Mouse (Mus musculus) gonadal fat pad, adult 2 months (tissue): ENCODE results near the gene Cbx7. TPM values are rescaled to one million over a fixed set of nuclear protein-coding genes. Genes with fewer than 3 reads are reported as not detected.

Experiments used
- DNase-seq: peaks from one replicate; pipeline ENCODE4 v3.0.0-alpha.2; 2012; ENCODE audit warnings: low read depth
- polyA plus RNA-seq: library from polyadenylated mRNA; depleted of rRNA; stranded (reverse); fragments of >200 nt; gene quantifications from 2 replicates; pipeline ENCODE4 v1.2.3, GENCODE M21; 2012; rRNA removed

Gene Cbx7
- 27.2 and 31.5 TPM in 2 replicates for polyA plus RNA-seq

GRCm38 (mm10) chr15:79970940-79971339 lies at the start of gene Cbx7:
Gene Cbx7 (minus strand): TSS chr15:79971119.
- no peak for DNase-seq

DNA sequence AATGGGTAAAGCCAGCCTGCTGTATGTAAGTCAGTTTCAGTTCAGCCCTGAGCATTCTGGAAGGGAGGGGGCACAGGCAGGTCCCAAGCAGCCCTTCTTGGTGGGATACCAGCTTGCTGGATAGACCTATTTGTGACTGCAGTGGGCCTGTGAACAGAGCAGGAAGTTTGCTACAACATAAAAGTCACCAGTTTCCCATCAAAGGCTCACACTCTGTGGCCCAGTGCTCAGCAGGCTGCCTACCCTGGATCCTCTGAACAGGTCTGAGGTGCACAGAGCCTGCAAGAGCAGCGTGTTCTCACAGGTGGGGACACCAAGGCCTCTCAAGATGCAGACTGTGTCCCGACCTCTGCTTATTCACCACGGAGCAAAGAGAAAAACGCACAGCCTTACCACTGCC lies 49.6 kb upstream of the Cbx7 start:
- no peak for DNase-seq

DNA sequence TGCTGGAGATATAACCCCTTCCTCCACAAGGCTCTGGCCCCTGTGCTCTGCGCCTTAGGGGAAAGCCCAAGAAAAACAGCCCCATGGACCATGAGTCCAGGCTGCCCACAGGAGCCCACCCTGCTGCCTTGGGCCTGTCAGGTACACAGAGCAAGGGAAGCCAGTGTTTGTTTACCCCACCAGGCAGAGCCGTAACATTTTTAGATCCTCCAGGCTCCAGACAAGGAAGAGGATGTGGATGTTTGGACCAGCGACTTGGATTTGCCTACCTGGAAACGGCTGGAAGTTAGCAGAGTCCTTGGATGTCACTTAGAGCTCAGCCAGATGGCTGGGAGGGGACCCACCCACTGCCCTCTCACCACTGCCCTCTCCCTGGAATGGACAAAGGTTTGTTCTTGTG lies 48.7 kb upstream of the Cbx7 start:
- DNase-seq: no peak

- DNase-seq: no peak
Observed at GRCm38 (mm10) chr15:80019220-80019619, 48.3 kb upstream of the Cbx7 start.

DNA sequence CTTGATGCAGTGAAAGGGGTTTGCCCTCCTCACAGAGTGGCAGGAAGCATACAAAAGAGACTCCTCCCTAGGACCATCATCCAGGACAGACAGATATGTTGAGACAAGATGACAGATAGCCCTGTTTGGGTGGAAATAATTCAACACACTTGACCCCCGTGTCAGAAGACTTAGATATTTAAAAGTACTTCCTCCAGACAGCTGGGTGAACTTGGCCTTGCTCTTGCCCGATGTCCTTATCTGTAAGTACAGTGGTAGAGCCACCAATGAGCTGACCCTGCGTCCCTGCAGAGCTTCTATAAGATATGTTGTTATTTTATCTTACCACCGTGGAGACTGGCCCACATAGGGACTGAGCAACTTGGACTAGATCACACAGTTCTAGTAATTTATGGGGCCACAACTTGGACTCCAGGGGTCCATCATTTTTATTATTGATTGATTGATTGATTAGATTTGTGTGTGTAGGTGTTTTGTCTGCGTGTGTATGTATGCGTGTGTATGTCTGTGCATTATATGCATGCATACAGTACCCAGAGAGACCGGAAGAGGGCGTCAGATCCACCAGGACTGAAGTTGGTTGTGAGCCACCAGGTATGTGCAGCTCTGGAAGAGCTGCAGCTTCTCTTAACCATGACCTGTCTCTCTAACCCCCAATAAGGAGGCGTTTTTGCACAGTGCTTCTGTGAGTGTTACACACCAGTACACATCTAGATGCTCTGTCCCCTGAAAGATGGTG lies 45.8 kb upstream of the Cbx7 start:
- no peak for DNase-seq

GRCm38 (mm10) chr15:80015211-80015952 lies 44.5 kb upstream of the Cbx7 start:
- no peak for DNase-seq

GRCm38 (mm10) chr15:80014321-80015210 lies 43.6 kb upstream of the Cbx7 start, which contains the start of gene Pdgfb:
Gene Pdgfb (minus strand): TSS chr15:80014977.
- no peak for DNase-seq

GRCm38 (mm10) chr15:80014031-80014320 lies 43.1 kb upstream of the Cbx7 start:
- DNase-seq: no peak

- no peak for DNase-seq
Observed at GRCm38 (mm10) chr15:80013256-80014030, 42.5 kb upstream of the Cbx7 start.

- DNase-seq: no peak
Observed at GRCm38 (mm10) chr15:80012527-80013201, 41.7 kb upstream of the Cbx7 start.

DNA sequence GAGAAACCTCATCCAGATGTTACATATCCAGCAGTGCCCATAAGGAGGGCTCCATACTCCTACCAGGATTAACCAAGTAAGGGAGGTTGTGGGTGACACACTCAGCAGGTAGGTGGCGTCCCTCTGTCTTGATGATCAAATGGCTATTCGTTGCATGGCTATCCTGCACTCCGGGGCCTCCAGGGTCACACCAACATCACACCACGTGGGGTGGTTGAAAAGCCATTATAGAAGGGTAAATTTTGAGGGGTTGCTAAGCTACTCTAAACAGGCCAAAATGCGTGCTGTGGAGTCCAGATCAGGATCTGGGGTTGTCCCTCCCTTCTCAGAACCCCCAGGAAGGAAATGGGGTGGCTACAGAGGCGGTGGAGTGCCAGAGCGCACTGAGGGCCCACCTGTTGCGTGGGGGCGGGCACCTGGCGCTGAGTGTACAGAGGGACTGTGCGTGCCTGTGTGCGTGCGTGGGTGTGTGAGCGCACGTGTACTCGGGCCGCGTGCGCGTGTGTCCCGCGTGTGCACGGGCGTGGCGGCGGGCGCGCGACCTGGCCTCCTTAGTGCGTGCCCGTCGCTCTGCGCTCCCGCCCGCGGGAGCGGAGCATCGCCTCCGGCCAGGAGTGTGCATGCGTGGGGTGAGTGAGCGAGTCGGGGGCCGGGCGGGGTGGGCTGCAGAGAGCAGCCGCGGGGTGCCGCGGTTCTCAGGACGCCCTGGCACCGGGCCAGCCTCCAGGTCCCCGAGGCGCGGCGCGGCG lies 41.0 kb upstream of the Cbx7 start:
- DNase-seq: no peak

- DNase-seq: no peak
Observed at GRCm38 (mm10) chr15:80011194-80011593, 40.3 kb upstream of the Cbx7 start.

DNA sequence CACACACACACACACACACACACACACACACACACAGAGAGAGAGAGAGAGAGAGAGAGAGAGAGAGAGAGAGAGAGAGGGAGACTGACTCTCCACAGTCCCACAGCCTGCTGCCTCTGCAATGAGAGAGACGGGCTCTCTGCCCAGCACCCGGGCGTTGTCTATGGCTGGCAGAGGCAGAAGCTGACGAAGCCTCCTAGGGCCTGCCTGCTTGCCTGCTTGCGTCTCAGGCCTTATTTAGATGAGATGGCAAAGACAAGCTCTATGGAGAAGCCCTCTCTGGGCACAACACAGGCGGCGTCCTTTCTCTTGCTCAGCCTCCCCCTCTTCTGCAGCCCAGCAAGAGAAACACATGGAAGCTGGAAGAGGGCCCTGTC lies 39.3 kb upstream of the Cbx7 start:
- DNase-seq: no peak

DNA sequence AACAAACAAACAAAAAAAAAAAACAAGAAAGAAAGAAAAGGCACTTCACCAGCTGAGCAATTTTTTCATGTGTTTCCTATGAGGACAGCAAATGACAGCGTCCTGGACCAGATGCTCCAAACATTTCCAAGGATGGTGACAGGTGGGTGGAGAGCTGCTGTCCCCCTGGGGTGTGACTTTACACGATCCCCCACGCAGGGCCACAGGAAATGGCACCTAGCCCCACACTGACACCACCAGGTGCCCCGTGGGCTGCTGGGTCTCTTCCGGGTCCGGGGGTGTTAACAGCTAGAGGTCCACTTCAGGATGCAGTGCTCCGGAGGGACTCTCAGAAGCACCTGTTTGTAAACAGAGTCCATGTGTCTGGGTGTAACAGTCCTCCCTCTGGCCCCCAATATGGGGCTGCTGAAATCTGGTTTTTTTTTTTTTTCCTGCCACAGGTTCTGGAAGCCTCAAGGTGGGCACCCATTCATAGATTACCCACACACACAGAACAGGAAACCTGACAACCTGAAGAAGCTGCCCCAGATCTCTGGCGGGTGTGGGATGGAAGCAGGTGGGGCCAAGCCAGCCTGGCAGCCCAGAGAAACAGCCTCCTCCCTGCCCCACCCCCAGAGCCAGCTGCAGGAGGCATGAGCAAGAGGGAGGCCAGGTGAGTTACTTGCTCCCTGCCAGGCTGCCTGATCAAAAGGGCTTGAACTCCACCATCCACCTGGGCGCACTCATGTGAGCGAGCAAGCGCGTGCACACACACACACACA lies 38.7 kb upstream of the Cbx7 start:
- no peak for DNase-seq

DNA sequence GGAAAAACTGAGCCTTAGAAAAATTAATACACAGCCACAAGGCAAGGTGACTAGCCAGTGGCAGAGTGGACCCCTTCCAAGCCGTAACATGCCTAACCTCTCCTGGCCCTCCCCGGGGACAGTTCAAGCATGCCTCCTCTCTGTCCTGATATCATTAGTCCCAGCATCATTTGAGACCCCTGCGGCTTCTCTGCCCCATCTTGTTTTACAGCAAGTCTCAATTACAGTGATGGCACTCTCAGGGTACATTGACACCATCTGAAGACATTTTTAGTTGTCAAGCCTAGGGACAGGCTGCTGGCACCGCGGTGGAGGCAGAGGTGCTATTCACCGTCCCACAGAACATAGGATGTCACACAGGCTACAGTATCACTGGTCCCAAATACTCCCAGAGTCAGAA lies 37.5 kb upstream of the Cbx7 start:
- no peak for DNase-seq

GRCm38 (mm10) chr15:80006156-80006555 lies 35.2 kb upstream of the Cbx7 start:
- DNase-seq: no peak

DNA sequence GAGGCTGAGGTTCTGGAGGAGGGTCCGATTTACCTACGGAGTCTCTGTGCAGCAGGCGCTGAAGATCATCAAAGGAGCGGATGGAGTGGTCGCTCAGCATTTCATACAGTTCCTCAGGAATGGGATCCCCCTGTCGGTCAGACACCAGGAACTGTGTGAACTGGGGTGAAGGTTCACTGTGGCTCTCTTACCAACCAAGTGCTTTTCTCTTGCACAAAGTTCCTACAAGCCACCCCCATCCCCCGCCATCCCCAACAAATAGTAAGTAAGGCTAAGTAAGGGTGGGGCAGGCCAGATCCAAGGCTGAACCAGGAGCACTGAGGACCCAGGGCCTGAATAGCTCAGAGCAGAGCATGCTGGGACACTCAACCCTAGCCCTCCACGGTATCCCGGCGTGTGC lies 34.5 kb upstream of the Cbx7 start:
- no peak for DNase-seq

GRCm38 (mm10) chr15:80004644-80005340 lies 33.9 kb upstream of the Cbx7 start:
- no peak for DNase-seq

- DNase-seq: no peak
Observed at GRCm38 (mm10) chr15:80003581-80003980, 32.7 kb upstream of the Cbx7 start.
